Mouse (Mus musculus): Measurements from ENCODE around the gene Ccpg1.
A peak's percentile ranks its signal among the peaks of the same experiment; 100 is the strongest.

Gene Ccpg1

DNA sequence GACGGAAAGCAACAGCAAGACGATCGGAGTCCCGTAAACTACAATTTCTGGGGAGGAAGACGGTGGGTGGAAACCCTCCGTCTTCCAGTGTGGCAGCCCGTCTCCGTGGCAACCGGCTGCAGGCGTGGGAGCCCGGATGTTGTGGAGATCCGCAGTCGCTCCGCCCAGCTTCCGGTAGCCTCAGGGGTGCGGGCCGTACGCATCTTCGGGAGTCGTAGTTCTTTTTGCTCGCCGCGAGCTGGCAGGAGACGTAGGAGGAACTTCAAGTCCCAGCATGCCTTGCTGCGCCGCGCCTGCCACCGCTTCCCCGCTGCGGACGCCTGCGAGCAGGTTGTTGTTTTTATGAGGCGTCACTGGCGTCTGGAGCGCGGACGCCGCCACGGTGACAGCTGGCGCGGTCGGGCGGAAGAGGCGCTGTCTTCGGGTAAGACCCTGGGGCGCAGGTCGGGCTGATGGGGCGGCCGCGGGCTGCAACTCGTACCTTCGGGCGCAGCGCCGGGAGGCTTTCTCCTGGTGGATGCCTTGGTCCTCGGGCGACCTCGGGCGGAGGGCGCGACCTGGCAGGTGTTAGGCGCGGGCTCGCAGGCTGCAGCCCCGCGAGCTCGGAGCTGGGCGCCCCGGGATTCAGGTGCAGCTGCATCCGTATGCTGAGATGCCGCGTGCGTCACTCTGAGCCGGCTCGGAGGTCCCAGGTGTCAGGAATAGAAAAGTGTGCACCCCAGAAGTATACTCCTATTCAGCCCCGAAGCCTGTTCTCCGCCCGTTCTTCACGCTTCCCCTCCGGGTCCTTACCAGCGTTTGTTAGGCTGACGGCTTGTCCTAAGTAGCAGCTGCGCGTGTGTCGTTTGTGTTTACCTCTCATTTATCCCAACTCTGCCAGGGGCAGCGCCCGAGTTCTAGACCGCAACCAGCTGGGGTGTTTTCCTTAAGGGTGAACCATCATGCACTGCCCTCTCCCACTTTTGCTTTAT is at the start of gene Ccpg1, which contains the start of gene Ccpg1os:
Gene Ccpg1 (plus strand): TSS at position 180 of the 971 bp plus-strand sequence.
Gene Ccpg1os (minus strand): TSS at position 133 of the 971 bp plus-strand sequence.
- peak; percentile 91 for DNase-seq (ENCODE audit: low read depth)

- no peak for DNase-seq (ENCODE audit: low read depth)
These were observed 48.9 kb upstream of the Ccpg1 start for GRCm38 (mm10) chr9:72936301-72936700.

DNA sequence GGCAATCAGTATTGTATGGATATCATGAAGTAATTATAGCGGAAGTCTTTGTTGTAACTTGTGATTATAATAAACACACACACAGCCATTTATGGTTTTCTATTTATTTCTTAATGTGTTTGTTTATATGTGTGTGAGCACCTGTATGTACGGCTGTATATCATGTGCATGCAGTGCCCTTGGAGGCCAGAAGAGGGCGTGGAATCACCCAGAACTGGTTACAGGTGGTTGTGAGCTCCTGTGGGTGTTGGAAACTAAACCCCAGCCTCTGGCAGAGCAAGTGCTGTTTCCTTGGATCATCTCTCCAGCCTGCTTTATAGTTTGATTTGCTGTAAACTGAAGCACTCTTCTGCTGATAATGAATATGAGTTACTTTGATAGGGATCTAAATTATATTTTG is 41.8 kb upstream of the Ccpg1 start:
- DNase-seq (ENCODE audit: low read depth), result no peak

GRCm38 (mm10) chr9:72944286-72944685 is 40.9 kb upstream of the Ccpg1 start:
- no peak for DNase-seq (ENCODE audit: low read depth)

- DNase-seq (ENCODE audit: low read depth), result no peak
These were observed 38.2 kb upstream of the Ccpg1 start for GRCm38 (mm10) chr9:72947010-72947409.

- no peak for DNase-seq (ENCODE audit: low read depth)
These were observed 35.7 kb upstream of the Ccpg1 start for GRCm38 (mm10) chr9:72949572-72949971.

GRCm38 (mm10) chr9:72954746-72955145 is 30.5 kb upstream of the Ccpg1 start:
- no peak for DNase-seq (ENCODE audit: low read depth)

- no peak for DNase-seq (ENCODE audit: low read depth)
These were observed 29.7 kb upstream of the Ccpg1 start for GRCm38 (mm10) chr9:72955546-72955945.

- peak; percentile 68 for DNase-seq (ENCODE audit: low read depth)
These were observed 26.4 kb upstream of the Ccpg1 start, which contains the start of the genes Dyx1c1 and Gm44503 for GRCm38 (mm10) chr9:72958521-72959450. Gene Dyx1c1 (plus strand): TSS chr9:72958785. Gene Gm44503 (plus strand): TSS chr9:72958852.

GRCm38 (mm10) chr9:72961346-72961745 is 23.9 kb upstream of the Ccpg1 start:
- DNase-seq (ENCODE audit: low read depth), result no peak

GRCm38 (mm10) chr9:72961959-72962358 is 23.3 kb upstream of the Ccpg1 start:
- no peak for DNase-seq (ENCODE audit: low read depth)

- peak; percentile 62 for DNase-seq (ENCODE audit: low read depth)
These were observed 16.7 kb upstream of the Ccpg1 start for GRCm38 (mm10) chr9:72968349-72969061.

GRCm38 (mm10) chr9:72969874-72970273 is 15.4 kb upstream of the Ccpg1 start:
- DNase-seq (ENCODE audit: low read depth), result no peak

GRCm38 (mm10) chr9:72972435-72972834 is 12.8 kb upstream of the Ccpg1 start:
- DNase-seq (ENCODE audit: low read depth), result no peak

GRCm38 (mm10) chr9:72972984-72973383 is 12.2 kb upstream of the Ccpg1 start:
- no peak for DNase-seq (ENCODE audit: low read depth)

DNA sequence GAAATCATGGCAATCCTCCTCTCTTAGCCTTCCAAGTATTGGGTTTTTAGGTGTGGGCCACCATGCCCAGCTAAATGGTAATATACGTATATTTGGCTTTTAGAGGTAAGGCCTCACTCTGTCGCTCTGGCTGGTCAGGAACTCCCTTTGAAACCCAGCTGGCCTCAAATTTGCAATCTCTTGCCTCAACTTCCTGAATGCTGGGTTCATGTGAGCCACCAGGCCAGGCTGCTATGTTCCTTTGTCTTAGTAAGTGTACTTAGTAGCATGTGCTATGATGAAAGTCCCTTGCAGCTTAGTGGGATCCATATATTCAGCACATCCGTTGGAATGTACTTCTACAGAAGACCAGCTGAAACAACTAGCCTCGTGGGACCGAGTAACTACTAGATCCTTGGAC is 10.5 kb upstream of the Ccpg1 start:
- no peak for DNase-seq (ENCODE audit: low read depth)

DNA sequence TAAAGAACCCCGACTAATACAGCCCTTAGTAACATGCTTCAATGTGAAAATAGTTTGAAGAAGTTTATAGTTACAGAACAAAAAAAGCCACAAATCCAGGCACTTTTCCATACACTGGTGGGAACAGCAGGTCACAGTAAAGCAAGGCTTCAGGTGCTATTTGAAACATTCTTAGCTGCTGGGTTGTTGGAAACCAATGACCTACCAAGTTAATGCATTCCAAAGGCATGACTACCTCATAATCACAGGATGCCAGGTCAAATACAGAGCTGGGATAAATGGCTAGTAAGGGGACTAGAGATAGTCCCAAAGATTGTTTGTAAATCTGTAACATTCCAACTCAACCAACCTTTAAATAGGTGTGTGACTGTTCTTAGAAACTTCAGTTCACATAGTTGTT is 10.0 kb upstream of the Ccpg1 start:
- no peak for DNase-seq (ENCODE audit: low read depth)

GRCm38 (mm10) chr9:72983066-72983465 is 2.2 kb upstream of the Ccpg1 start:
- no peak for DNase-seq (ENCODE audit: low read depth)

GRCm38 (mm10) chr9:72987703-72988102 is 2.5 kb downstream of the Ccpg1 start:
- DNase-seq (ENCODE audit: low read depth), result no peak

DNA sequence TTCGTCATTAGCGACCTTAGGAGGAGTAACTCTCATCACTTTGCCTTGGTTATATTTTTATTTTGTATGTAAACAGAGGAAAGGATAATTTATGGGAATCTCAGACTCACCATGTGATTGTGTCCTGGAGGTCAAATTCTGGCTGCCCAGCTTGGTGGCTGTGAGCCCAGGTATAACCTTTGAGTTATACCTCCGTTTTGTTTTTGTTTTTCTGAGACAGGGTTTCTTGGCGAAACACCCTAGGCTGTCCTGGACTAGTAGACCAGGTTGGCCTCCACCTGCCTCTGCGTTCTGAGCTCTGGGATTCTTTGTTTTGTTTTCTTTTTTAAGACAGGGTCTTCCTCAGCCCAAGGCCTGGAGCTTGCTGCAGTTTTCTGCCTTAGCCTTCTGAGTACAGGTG is 3.5 kb downstream of the Ccpg1 start:
- DNase-seq (ENCODE audit: low read depth), result no peak

DNA sequence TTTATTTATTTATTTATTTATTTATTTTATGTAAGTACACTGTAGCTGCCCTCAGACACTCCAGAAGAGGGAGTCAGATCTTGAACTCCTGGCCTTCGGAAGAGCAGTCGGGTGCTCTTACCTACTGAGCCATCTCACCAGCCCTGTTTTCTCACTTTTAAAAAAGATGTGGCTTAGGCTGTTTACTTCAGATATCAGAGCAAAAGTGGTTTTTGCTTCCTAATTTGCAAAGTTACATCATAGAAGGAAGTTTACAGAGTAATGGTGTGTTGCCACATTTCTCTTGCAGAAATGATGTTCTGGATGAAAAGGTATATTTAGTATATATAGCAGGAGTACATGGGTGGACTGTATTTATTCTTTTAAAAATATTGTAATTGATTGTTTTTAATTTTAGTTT is 6.2 kb downstream of the Ccpg1 start:
- no peak for DNase-seq (ENCODE audit: low read depth)

- DNase-seq (ENCODE audit: low read depth), result no peak
These were observed 7.3 kb downstream of the Ccpg1 start for GRCm38 (mm10) chr9:72992576-72992975.

Measured in c-Kit-positive CD71-negative TER-119-negative erythroid progenitor cells, embryonic 14.5 days (primary cell).